Mouse (Mus musculus): ENCODE measurements at regions not wholly inside any gene's neighbourhood (a gene's known extent, or its start where the extent isn't known, plus 50 kb on each side); places are given as distances from the start of the nearest gene placed in this dataset.
A peak's percentile ranks its signal among the peaks of the same experiment; 100 is the strongest.

DNA sequence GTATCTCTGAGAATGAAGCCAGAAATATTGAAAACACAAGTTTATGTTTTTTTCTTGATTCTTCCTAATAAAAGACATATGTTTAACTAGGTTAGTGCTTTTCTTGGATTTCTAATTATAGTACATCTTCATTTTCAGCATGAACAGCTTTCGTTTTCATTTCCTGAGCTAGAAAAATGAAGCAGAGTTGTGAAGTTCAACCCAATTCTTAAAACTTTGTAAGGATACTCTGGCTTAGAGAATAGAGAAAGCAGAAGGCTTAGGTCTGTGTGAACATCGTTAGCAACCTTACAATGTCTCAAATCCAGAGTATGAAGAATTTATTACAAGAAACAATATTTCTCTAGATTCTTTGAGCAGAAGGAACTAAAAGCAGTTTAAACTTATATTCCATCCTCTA lies 94.5 kb upstream of the 4930452B06Rik start:
- no peak for ATAC-seq (ENCODE audit: low FRiP score, low read depth)
- Histone ChIP-seq H3K36me3 (ENCODE audit: control insufficient read depth, insufficient read depth, low read length) (no peaks in the 10 kb centered on the region), H3K4me2 (replicated peaks; ENCODE audit: low read depth, low read length, severe bottlenecking) (no peak overlapping the region), H3K4me3 (replicated peaks; ENCODE audit: low read length) (no peak overlapping the region), H3K27ac (replicated peaks; ENCODE audit: low read depth, low read length) (no peak overlapping the region), H3K27me3 (ENCODE audit: control insufficient read depth, insufficient read depth, low read length) (no peaks in the 10 kb centered on the region), H3K9me3 (ENCODE audit: control insufficient read depth, low read length) (no peaks in the 10 kb centered on the region), H3K4me1 (ENCODE audit: control insufficient read depth, insufficient read depth, low read length) (no peaks in the 10 kb centered on the region), H3K9ac (ENCODE audit: low read depth, low read length, severe bottlenecking) (no peak overlapping the region)
- WGBS = 63% methylated on average over 2 of the region's 2 CpGs
- no peak for TF ChIP-seq POLR2A (IDR thresholded peaks at IDR 0.05; ENCODE audit: borderline replicate concordance, extremely low read depth, insufficient read depth, insufficient read length)
- DNase-seq (ENCODE audit: low spot score) = no peak

DNA sequence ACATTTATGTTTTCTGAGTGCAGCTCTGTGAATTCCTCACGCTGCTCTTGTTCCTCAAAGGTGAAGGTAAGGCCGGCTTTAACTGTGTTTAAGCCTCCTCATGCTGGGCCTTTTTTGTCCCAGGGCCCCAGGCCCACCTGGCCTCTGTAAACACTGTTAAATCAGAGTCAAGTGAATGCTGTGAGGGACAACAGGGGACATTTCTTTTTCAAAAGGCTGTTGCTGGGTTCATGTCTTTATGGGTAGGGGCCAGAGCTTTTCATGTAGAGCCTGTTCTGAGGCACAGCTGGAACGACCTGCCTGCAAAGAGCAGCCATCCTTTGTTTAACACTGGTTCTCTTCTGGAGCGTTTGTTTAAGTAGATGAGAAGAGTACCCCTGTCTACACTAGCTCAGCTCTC lies 70.8 kb upstream of the 4930452B06Rik start:
- H3K9me3 ChIP-seq (ENCODE audit: control insufficient read depth, low read length) = no peaks in the 10 kb centered on the region
- H3K27me3 ChIP-seq (ENCODE audit: control insufficient read depth, insufficient read depth, low read length) = no peaks in the 10 kb centered on the region
- WGBS = 29% methylated on average over 4 of the region's 4 CpGs
- no peak overlapping the region for H3K27ac ChIP-seq (replicated peaks; ENCODE audit: low read depth, low read length)
- no peak overlapping the region for H3K4me3 ChIP-seq (replicated peaks; ENCODE audit: low read length)
- no peak overlapping the region for H3K9ac ChIP-seq (ENCODE audit: low read depth, low read length, severe bottlenecking)
- no peak for TF ChIP-seq POLR2A (IDR thresholded peaks at IDR 0.05; ENCODE audit: borderline replicate concordance, extremely low read depth, insufficient read depth, insufficient read length)
- no peak overlapping the region for H3K4me2 ChIP-seq (replicated peaks; ENCODE audit: low read depth, low read length, severe bottlenecking)
- H3K36me3 ChIP-seq (ENCODE audit: control insufficient read depth, insufficient read depth, low read length) = no peaks in the 10 kb centered on the region
- ATAC-seq (ENCODE audit: low FRiP score, low read depth) = no peak
- no peak for DNase-seq (ENCODE audit: low spot score)
- H3K4me1 ChIP-seq (ENCODE audit: control insufficient read depth, insufficient read depth, low read length) = no peaks in the 10 kb centered on the region

DNA sequence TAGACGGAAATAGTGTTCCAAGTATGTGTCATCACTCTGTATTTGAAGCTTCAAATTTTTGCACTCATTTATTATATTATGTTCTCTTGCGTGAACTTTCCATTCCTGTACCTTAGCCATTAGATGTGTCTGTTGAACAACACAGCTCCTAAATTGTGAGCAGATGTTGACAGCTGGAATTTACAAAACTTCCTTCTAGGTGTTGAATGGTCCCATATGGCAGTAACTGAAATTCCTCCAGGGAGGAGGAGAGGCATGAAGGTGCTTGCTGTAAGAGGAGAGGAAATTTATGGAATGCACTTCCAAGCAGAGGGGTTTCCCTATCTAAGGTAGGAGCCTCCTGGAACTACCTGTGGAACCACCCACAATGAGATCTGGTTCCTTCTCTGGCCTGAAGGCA lies 67.2 kb upstream of the 4930452B06Rik start:
- DNase-seq (ENCODE audit: low spot score) (peak; percentile 10), ATAC-seq (ENCODE audit: low FRiP score, low read depth) (no peak)
- TF ChIP-seq POLR2A (IDR thresholded peaks at IDR 0.05; ENCODE audit: borderline replicate concordance, extremely low read depth, insufficient read depth, insufficient read length) = no peak
- Histone ChIP-seq H3K36me3 (ENCODE audit: control insufficient read depth, insufficient read depth, low read length) (no peaks in the 10 kb centered on the region), H3K9me3 (ENCODE audit: control insufficient read depth, low read length) (no peaks in the 10 kb centered on the region), H3K27me3 (ENCODE audit: control insufficient read depth, insufficient read depth, low read length) (no peaks in the 10 kb centered on the region), H3K9ac (ENCODE audit: low read depth, low read length, severe bottlenecking) (no peak overlapping the region), H3K4me2 (replicated peaks; ENCODE audit: low read depth, low read length, severe bottlenecking) (no peak overlapping the region), H3K27ac (replicated peaks; ENCODE audit: low read depth, low read length) (no peak overlapping the region), H3K4me3 (replicated peaks; ENCODE audit: low read length) (no peak overlapping the region), H3K4me1 (ENCODE audit: control insufficient read depth, insufficient read depth, low read length) (no peaks in the 10 kb centered on the region)
- 40% methylated on average over 2 of the region's 2 CpGs for WGBS

DNA sequence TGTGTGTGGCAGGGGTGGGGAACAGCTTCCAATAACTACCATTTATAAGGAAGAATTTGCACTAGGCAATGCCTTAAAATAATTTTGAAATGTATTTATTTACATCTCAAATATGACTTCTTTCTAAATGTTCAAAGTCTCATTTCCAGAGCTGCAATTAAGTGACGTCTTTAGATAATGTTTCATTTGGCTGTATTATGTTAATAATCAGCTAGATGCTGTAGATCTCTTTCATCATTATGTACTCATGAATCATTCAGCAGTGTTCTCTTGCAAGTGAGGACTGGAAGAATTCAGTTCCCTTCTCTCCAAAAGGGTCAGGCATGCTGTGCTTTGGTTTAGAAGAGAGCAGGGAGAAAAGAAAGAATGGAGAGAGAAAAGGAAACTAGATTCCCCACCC lies 61.3 kb upstream of the 4930452B06Rik start:
- Histone ChIP-seq H3K4me3 (replicated peaks; ENCODE audit: low read length) (no peak overlapping the region), H3K9me3 (ENCODE audit: control insufficient read depth, low read length) (no peaks in the 10 kb centered on the region), H3K27me3 (ENCODE audit: control insufficient read depth, insufficient read depth, low read length) (no peaks in the 10 kb centered on the region), H3K27ac (replicated peaks; ENCODE audit: low read depth, low read length) (no peak overlapping the region), H3K36me3 (ENCODE audit: control insufficient read depth, insufficient read depth, low read length) (no peaks in the 10 kb centered on the region), H3K4me2 (replicated peaks; ENCODE audit: low read depth, low read length, severe bottlenecking) (no peak overlapping the region), H3K9ac (ENCODE audit: low read depth, low read length, severe bottlenecking) (no peak overlapping the region), H3K4me1 (ENCODE audit: control insufficient read depth, insufficient read depth, low read length) (no peaks in the 10 kb centered on the region)
- ATAC-seq (ENCODE audit: low FRiP score, low read depth) (no peak), DNase-seq (ENCODE audit: low spot score) (no peak)
- TF ChIP-seq POLR2A (IDR thresholded peaks at IDR 0.05; ENCODE audit: borderline replicate concordance, extremely low read depth, insufficient read depth, insufficient read length) = no peak
- 71% methylated on average over 1 of the region's 1 CpGs for WGBS
